Mouse (Mus musculus) hindbrain, postnatal 0 days (tissue): ENCODE data around the gene Rarres2. TPM values are rescaled to one million over a fixed set of nuclear protein-coding genes. Genes with fewer than 3 reads are reported as not detected.

Experiments used
- ATAC-seq: fragments of 200-750 bp; cut with Nextera tagmentation; 2 replicates; pipeline ENCODE4 v1.8.0; 2017; ENCODE audit warnings: mild to moderate bottlenecking, moderate TSS enrichment, moderate library complexity
- DNase-seq: peaks from one replicate; pipeline ENCODE4 v3.0.0-alpha.2; 2015; ENCODE audit warnings: low spot score
- H3K27ac ChIP-seq: fragments of 300-500 bp; sonication (generic); 2 replicates; pipeline ENCODE4 v1.5.1; 2014; ENCODE audit warnings: mild to moderate bottlenecking
- H3K27me3 ChIP-seq: fragments of 300-500 bp; sonication (generic); 2 replicates; pipeline ENCODE4 v1.6.1; 2014; ENCODE audit warnings: low read length, mixed read lengths; ENCODE audit not compliant: insufficient read depth
- H3K36me3 ChIP-seq: fragments of 300-500 bp; sonication (generic); 2 replicates; pipeline ENCODE4 v1.6.1; 2014; ENCODE audit warnings: low read length, mixed read lengths; ENCODE audit not compliant: insufficient read depth
- H3K4me1 ChIP-seq: fragments of 300-500 bp; sonication (generic); 2 replicates; pipeline ENCODE4 v1.6.1; 2014; ENCODE audit warnings: antibody characterized with exemption, low read length, mixed read lengths; ENCODE audit not compliant: insufficient read depth
- H3K4me2 ChIP-seq: fragments of 300-500 bp; sonication (generic); 2 replicates; pipeline ENCODE4 v1.6.1; 2014; ENCODE audit warnings: low read depth, mild to moderate bottlenecking, low read length, moderate library complexity, mixed read lengths
- H3K4me3 ChIP-seq: fragments of 300-500 bp; sonication (generic); 2 replicates; pipeline ENCODE4 v1.5.1; 2014; ENCODE audit warnings: low read length
- H3K9ac ChIP-seq: fragments of 300-500 bp; sonication (generic); replicated peaks from 2 replicates; pipeline ENCODE4 v1.6.1; 2014; ENCODE audit warnings: mild to moderate bottlenecking, low read length, moderate library complexity, mixed read lengths
- H3K9me3 ChIP-seq: fragments of 300-500 bp; sonication (generic); 2 replicates; pipeline ENCODE4 v1.6.1; 2016; ENCODE audit warnings: low read length, mixed read lengths
- CTCF ChIP-seq: IDR thresholded peaks from 2 replicates; pipeline ENCODE4 v1.5.1; 2016; ENCODE audit warnings: antibody characterized with exemption, control low read depth, low read depth
- WGBS: fragments of 180-500 bp; shearing (Covaris S2); extraction: QIAGEN DNeasy Blood & Tissue Kit; methylation state at CpG from one replicate; pipeline ENCODE4 v1.1.7; 2014; 5-methylcytosine and 5-hydroxymethylcytosine counted together
- polyA plus RNA-seq: library from polyadenylated mRNA; unstranded; fragments of >200 nt; fragmentation: Nextera tagmentation; extraction: Ambion mirVana; gene quantifications from 2 replicates; pipeline ENCODE4 v1.2.1, GENCODE M21; 2015
- total RNA-seq: library from RNA; depleted of rRNA; stranded (reverse); fragments of >200 nt; gene quantifications from 2 replicates; pipeline ENCODE4 v1.2.3, GENCODE M21; 2014

Gene Rarres2
- total and polyA plus RNA-seq, 2 experiments from 2014 or later = 4.3 to 10.4 TPM

DNA sequence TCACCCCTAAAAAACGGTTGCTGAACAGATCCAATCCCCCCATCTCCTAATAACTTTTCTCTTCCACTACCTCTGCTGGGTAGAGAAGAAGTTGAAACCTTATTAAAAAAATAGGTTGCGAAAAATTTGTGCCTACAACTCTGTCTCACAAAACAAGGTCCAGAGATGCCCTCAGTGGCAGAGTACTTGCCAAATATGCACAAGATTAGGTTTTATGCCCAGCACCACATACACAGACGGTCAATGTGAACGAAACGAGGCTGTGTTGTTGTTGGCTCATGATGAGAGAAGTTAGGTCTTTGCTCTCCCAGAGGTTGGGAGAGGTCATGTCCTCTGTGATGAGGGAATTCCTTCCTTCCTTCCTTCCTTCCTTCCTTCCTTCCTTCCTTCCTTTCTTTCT, 27.3 kb downstream of the Rarres2 start:
- TF ChIP-seq CTCF = no peak
- Histone ChIP-seq H3K9ac (no peak overlapping the region), H3K9me3 (no peaks in the 10 kb centered on the region), H3K36me3 (peaks cover 14% of the 10 kb centered on the region; the same call in 1 of the 2 replicates), H3K27ac (no peak overlapping the region), H3K4me3 (no peak overlapping the region), H3K4me2 (no peak overlapping the region), H3K27me3 (no peaks in the 10 kb centered on the region), H3K4me1 (no peaks in the 10 kb centered on the region)
- DNase-seq = no peak
- 74% methylated on average over 5 of the region's 5 CpGs for WGBS
- ATAC-seq = no peak

DNA sequence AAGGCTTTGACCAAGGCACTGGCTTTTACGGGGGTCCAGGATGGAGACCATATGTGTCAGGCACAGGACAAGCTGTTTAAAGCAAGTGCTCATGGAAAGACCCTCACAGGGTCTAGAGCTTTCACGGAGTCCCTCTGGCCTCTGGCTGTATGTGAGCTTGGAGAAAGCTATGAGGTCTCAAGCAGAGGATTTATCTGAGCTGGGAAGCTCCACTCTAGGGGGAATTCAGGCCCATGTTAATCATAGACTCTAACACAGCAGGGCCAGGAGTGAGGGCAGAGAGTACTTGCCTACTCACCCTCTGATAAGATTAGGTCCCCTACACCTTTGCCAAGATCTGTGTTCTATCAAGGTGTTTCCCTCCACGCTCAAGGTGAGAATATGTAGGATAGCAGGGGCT, 30.0 kb downstream of the Rarres2 start:
- 88% methylated on average over 3 of the region's 3 CpGs for WGBS
- Histone ChIP-seq H3K27me3 (no peaks in the 10 kb centered on the region), H3K27ac (no peak overlapping the region), H3K36me3 (peaks cover 14% of the 10 kb centered on the region; the same call in 1 of the 2 replicates), H3K4me2 (no peak overlapping the region), H3K4me3 (no peak overlapping the region), H3K9me3 (no peaks in the 10 kb centered on the region), H3K9ac (no peak overlapping the region), H3K4me1 (peaks cover 6% of the 10 kb centered on the region)
- TF ChIP-seq CTCF = no peak
- DNase-seq (no peak), ATAC-seq (no peak)

DNA sequence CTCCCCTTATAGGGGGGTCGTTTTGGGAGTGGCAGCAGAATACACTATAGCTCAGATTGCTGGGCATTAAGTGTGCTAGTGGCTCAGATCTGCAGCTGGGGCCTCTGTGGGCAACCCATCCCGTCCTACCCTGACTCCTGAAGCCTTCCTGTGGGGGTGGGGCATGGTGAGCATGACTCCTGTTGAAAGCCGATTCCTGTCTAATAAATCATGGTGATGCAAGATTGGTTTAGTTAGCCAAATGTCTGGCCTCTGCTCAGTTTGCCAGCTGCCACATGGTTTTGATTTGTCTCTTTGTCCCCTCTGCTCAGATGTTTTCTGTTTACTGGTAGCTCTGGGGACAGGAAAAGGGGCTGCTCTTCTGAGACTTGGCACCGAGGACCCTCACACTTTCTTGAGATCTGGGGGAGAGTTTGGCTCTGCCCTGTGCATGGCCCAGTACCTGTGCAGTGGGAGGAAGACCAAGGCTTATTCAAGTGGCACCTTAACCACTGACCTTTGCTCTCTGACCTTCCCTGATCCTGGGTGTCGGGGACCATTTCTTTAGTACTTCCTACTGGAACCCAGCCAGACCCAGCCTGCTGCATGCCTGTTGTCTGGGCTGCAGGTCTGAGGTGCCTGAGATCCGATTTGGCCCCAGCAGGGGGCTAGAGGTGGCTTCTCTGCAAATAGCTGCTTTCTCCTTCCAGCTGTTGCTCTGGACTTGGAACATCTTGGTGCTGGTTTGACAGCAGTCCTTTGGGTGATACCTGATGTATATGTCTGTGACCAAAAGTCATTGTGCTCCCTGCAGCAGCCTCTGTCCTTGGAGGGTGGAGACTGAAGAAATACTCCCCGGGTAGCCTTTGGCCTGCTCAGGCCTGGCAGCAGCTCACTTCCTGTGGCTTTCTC, 30.8 kb downstream of the Rarres2 start:
- Histone ChIP-seq H3K27ac (no peak overlapping the region), H3K27me3 (no peaks in the 10 kb centered on the region), H3K9ac (no peak overlapping the region), H3K9me3 (no peaks in the 10 kb centered on the region), H3K36me3 (peaks cover 14% of the 10 kb centered on the region; the same call in 1 of the 2 replicates), H3K4me1 (peaks cover 9% of the 10 kb centered on the region), H3K4me2 (no peak overlapping the region), H3K4me3 (no peak overlapping the region)
- DNase-seq (no peak), ATAC-seq (no peak)
- TF ChIP-seq CTCF = no peak
- WGBS = 54% methylated on average over 7 of the region's 7 CpGs

GRCm38 (mm10) chr6:48540721-48541120, 31.9 kb downstream of the Rarres2 start:
- Histone ChIP-seq H3K27ac (no peak overlapping the region), H3K27me3 (no peaks in the 10 kb centered on the region), H3K9me3 (no peaks in the 10 kb centered on the region), H3K9ac (no peak overlapping the region), H3K4me1 (peaks cover 13% of the 10 kb centered on the region), H3K4me2 (no peak overlapping the region), H3K36me3 (peaks cover 14% of the 10 kb centered on the region; the same call in 1 of the 2 replicates), H3K4me3 (no peak overlapping the region)
- ATAC-seq = no peak
- DNase-seq = no peak
- TF ChIP-seq CTCF = no peak
- 70% methylated on average over 3 of the region's 3 CpGs for WGBS

DNA sequence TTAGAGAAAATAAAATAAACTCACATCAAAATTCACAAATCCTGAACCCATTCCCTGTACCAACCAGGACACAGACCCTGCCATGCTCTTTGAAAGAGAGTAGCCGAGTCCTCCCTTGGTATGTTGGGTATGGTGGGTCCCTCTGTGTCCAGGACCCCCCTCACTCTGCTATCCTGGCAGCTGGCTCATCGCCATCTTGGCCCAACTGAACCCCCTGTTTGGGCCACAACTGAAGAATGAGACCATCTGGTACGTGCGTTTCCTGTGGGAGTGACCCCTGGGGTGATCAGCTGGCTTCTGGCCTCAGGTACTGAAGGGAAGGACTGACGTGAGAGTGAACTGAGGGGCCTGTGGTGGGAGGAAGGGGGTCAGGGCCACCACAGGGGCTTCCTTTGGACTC, 32.7 kb downstream of the Rarres2 start:
- H3K4me1 ChIP-seq = peaks cover 13% of the 10 kb centered on the region
- H3K4me3 ChIP-seq = no peak overlapping the region
- ATAC-seq (no peak), DNase-seq (no peak)
- no peaks in the 10 kb centered on the region for H3K9me3 ChIP-seq
- no peak overlapping the region for H3K9ac ChIP-seq
- no peak overlapping the region for H3K4me2 ChIP-seq
- no peak for TF ChIP-seq CTCF
- H3K27me3 ChIP-seq = no peaks in the 10 kb centered on the region
- 59% methylated on average over 5 of the region's 5 CpGs for WGBS
- peaks cover 14% of the 10 kb centered on the region; the same call in 1 of the 2 replicates for H3K36me3 ChIP-seq
- H3K27ac ChIP-seq = no peak overlapping the region

GRCm38 (mm10) chr6:48538841-48539737, 33.5 kb downstream of the Rarres2 start:
- H3K36me3 ChIP-seq = peaks cover 14% of the 10 kb centered on the region; the same call in 1 of the 2 replicates
- peak overlapping the region; percentile 55; the same call in 1 of the 2 replicates for H3K4me3 ChIP-seq
- peaks cover 13% of the 10 kb centered on the region for H3K4me1 ChIP-seq
- ATAC-seq = peak; percentile 13; the same call in 1 of the 2 replicates
- 74% methylated on average over 4 of the region's 5 CpGs for WGBS
- DNase-seq = peak; percentile 90
- H3K9me3 ChIP-seq = no peaks in the 10 kb centered on the region
- 0 out of 2 replicates have a peak overlapping the region, but pooled peaks have one; percentile 11 for H3K27ac ChIP-seq
- H3K9ac ChIP-seq = peak overlapping the region; percentile 85; the same call in 1 of the 2 replicates
- H3K4me2 ChIP-seq = peak overlapping the region; percentile 76
- H3K27me3 ChIP-seq = no peaks in the 10 kb centered on the region
- peak; percentile 84 for TF ChIP-seq CTCF
